Mouse (Mus musculus) mouse embryonic stem cell (cell line): ENCODE data around the gene Mkln1.

ENCODE experiments used
- in situ Hi-C, 2 experiments: fragments of 300-500 bp; cut with MboI; formaldehyde crosslinking; loops; 1 replicate in 1 of 2; 3 replicates in 1 of 2; pipeline ENCODE4 v1.14.3; 2019 to 2020; ENCODE audit warnings: low sequenced_read_pairs in 2 of 2, low pct_unique_long_range_greater_than_20kb in 1 of 2, mixed read lengths in 1 of 2; ENCODE audit not compliant: unreplicated experiment in 1 of 2

Gene Mkln1

GRCm38 (mm10) chr6:31495122-31495731 lies 96.7 kb downstream of the Mkln1 start:
- in situ Hi-C loops: no loop called here

- in situ Hi-C loops: no loop called here
Observed at GRCm38 (mm10) chr6:31496227-31496626, 97.7 kb downstream of the Mkln1 start.

GRCm38 (mm10) chr6:31499836-31500235 lies 101.3 kb downstream of the Mkln1 start:
- in situ Hi-C loops: no loop called here

- in situ Hi-C loops: no loop called here
Observed at GRCm38 (mm10) chr6:31500260-31500659, 101.7 kb downstream of the Mkln1 start.

- in situ Hi-C loops: no loop called here
Observed at GRCm38 (mm10) chr6:31500691-31501090, 102.2 kb downstream of the Mkln1 start.

- in situ Hi-C loops: no loop called here
Observed at GRCm38 (mm10) chr6:31502614-31503013, 104.1 kb downstream of the Mkln1 start.

GRCm38 (mm10) chr6:31513726-31514125 lies 115.2 kb downstream of the Mkln1 start:
- in situ Hi-C loops: no loop called here

GRCm38 (mm10) chr6:31517681-31518337 lies 119.3 kb downstream of the Mkln1 start:
- in situ Hi-C loops: no loop called here

GRCm38 (mm10) chr6:31518338-31518698 lies 119.8 kb downstream of the Mkln1 start:
- in situ Hi-C loops: no loop called here

- in situ Hi-C loops: no loop called here
Observed at GRCm38 (mm10) chr6:31519001-31519471, 120.5 kb downstream of the Mkln1 start.

GRCm38 (mm10) chr6:31520486-31521215 lies 122.1 kb downstream of the Mkln1 start:
- in situ Hi-C loops: no loop called here

GRCm38 (mm10) chr6:31521491-31522355 lies 123.2 kb downstream of the Mkln1 start:
- in situ Hi-C loops: no loop called here

GRCm38 (mm10) chr6:31522478-31522877 lies 123.9 kb downstream of the Mkln1 start:
- in situ Hi-C loops: no loop called here

- in situ Hi-C loops: no loop called here
Observed at GRCm38 (mm10) chr6:31523039-31523438, 124.5 kb downstream of the Mkln1 start.

GRCm38 (mm10) chr6:31523657-31524056 lies 125.1 kb downstream of the Mkln1 start:
- in situ Hi-C loops: no loop called here

- in situ Hi-C loops: no loop called here
Observed at GRCm38 (mm10) chr6:31524121-31524520, 125.6 kb downstream of the Mkln1 start.

GRCm38 (mm10) chr6:31524647-31525046 lies 126.1 kb downstream of the Mkln1 start:
- in situ Hi-C loops: loop anchor here in 1 of 2 experiments (25.0 kb wide), 1 partner anchor 313 kb away; no protein-coding TSS in a partner anchor

- in situ Hi-C loops: loop anchor here in 1 of 2 experiments (25.0 kb wide), 1 partner anchor 312 kb away; no protein-coding TSS in a partner anchor
Observed at GRCm38 (mm10) chr6:31525231-31525900, 126.8 kb downstream of the Mkln1 start.
